Mouse (Mus musculus): ENCODE results near the gene Gpank1. TPM values are rescaled to one million over a fixed set of nuclear protein-coding genes. Genes with fewer than 3 reads are reported as not detected.
A peak's percentile ranks its signal among the peaks of the same experiment; 100 is the strongest.

Gpank1 gene
- polyA plus RNA-seq, 1 experiment from 2014 or later = 28.9 TPM

- H3K4me2 ChIP-seq (ENCODE audit: low read depth) = no peak within 1 kb of the TSS
- H3K4me3 ChIP-seq (ENCODE audit: low read depth, low read length) = no peak within 1 kb of the TSS
- WGBS = 81% methylated on average over 15 of the region's 15 CpGs
- no peaks in the 10 kb centered on the region for H3K27me3 ChIP-seq (ENCODE audit: control insufficient read depth, insufficient read depth, low read length)
- no peak for DNase-seq (ENCODE audit: low spot score)
- H3K9me3 ChIP-seq (ENCODE audit: control insufficient read depth, low read length) = no peaks in the 10 kb centered on the region
- no peak within 1 kb of the TSS for H3K27ac ChIP-seq (ENCODE audit: low read depth, low read length)
- H3K4me1 ChIP-seq (ENCODE audit: control insufficient read depth, insufficient read depth, low read length) = peaks cover 3% of the 10 kb centered on the region; the same call in 1 of the 2 replicates
- no peaks in the 10 kb centered on the region for H3K36me3 ChIP-seq (ENCODE audit: control insufficient read depth, insufficient read depth, low read length)
- H3K9ac ChIP-seq (ENCODE audit: low read length) = no peak within 1 kb of the TSS
- no peak for ATAC-seq (ENCODE audit: insufficient read depth, low FRiP score, low TSS enrichment)
These were observed 10.4 kb downstream of the Gpank1 start, which contains the start of gene Apom for GRCm38 (mm10) chr17:35131500-35132173. Apom (minus strand) TSS chr17:35132050.

GRCm38 (mm10) chr17:35132174-35132560 lies 10.9 kb downstream of the Gpank1 start:
- WGBS = 86% methylated on average over 3 of the region's 3 CpGs
- Histone ChIP-seq H3K27ac (ENCODE audit: low read depth, low read length) (no peak overlapping the region), H3K4me3 (ENCODE audit: low read depth, low read length) (no peak overlapping the region), H3K9ac (ENCODE audit: low read length) (no peak overlapping the region), H3K36me3 (ENCODE audit: control insufficient read depth, insufficient read depth, low read length) (no peaks in the 10 kb centered on the region), H3K27me3 (ENCODE audit: control insufficient read depth, insufficient read depth, low read length) (no peaks in the 10 kb centered on the region), H3K9me3 (ENCODE audit: control insufficient read depth, low read length) (no peaks in the 10 kb centered on the region), H3K4me2 (ENCODE audit: low read depth) (no peak overlapping the region), H3K4me1 (ENCODE audit: control insufficient read depth, insufficient read depth, low read length) (peaks cover 5% of the 10 kb centered on the region; the same call in 1 of the 2 replicates)
- no peak for DNase-seq (ENCODE audit: low spot score)
- no peak for ATAC-seq (ENCODE audit: insufficient read depth, low FRiP score, low TSS enrichment)

GRCm38 (mm10) chr17:35133517-35133916 lies 12.3 kb downstream of the Gpank1 start:
- ATAC-seq (ENCODE audit: insufficient read depth, low FRiP score, low TSS enrichment) = no peak
- WGBS = 94% methylated on average over 7 of the region's 7 CpGs
- H3K4me3 ChIP-seq (ENCODE audit: low read depth, low read length) = no peak overlapping the region

GRCm38 (mm10) chr17:35134801-35135590 lies 13.7 kb downstream of the Gpank1 start, which contains the start of gene Bag6:
Bag6 (plus strand) TSS chr17:35135178.
- Histone ChIP-seq H3K4me1 (ENCODE audit: control insufficient read depth, insufficient read depth, low read length) (peaks cover 9% of the 10 kb centered on the region; the same call in 1 of the 2 replicates), H3K4me2 (ENCODE audit: low read depth) (peak within 1 kb of the TSS; percentile 85), H3K9ac (ENCODE audit: low read length) (peak within 1 kb of the TSS; percentile 81), H3K4me3 (ENCODE audit: low read depth, low read length) (peak within 1 kb of the TSS; percentile 74), H3K27me3 (ENCODE audit: control insufficient read depth, insufficient read depth, low read length) (no peaks in the 10 kb centered on the region), H3K9me3 (ENCODE audit: control insufficient read depth, low read length) (no peaks in the 10 kb centered on the region), H3K27ac (ENCODE audit: low read depth, low read length) (peak within 1 kb of the TSS; percentile 90), H3K36me3 (ENCODE audit: control insufficient read depth, insufficient read depth, low read length) (peaks cover 13% of the 10 kb centered on the region)
- DNase-seq (ENCODE audit: low spot score) (peak; percentile 97), ATAC-seq (ENCODE audit: insufficient read depth, low FRiP score, low TSS enrichment) (peak; percentile 93)
- WGBS = under 1% methylated on average over 63 of the region's 66 CpGs

More at GRCm38 (mm10) chr17:35133517-35133916, 12.3 kb downstream of the Gpank1 start:
- peaks cover 2% of the 10 kb centered on the region; the same call in 1 of the 2 replicates for H3K36me3 ChIP-seq (ENCODE audit: control insufficient read depth, insufficient read depth, low read length)
- H3K27ac ChIP-seq (ENCODE audit: low read depth, low read length) = no peak overlapping the region
- no peaks in the 10 kb centered on the region for H3K9me3 ChIP-seq (ENCODE audit: control insufficient read depth, low read length)
- H3K4me2 ChIP-seq (ENCODE audit: low read depth) = no peak overlapping the region
- peaks cover 9% of the 10 kb centered on the region; the same call in 1 of the 2 replicates for H3K4me1 ChIP-seq (ENCODE audit: control insufficient read depth, insufficient read depth, low read length)
- DNase-seq (ENCODE audit: low spot score) = no peak
- no peaks in the 10 kb centered on the region for H3K27me3 ChIP-seq (ENCODE audit: control insufficient read depth, insufficient read depth, low read length)
- H3K9ac ChIP-seq (ENCODE audit: low read length) = no peak overlapping the region

- DNase-seq (ENCODE audit: low spot score) (no peak), ATAC-seq (ENCODE audit: insufficient read depth, low FRiP score, low TSS enrichment) (peak; percentile 54; the same call in 1 of the 2 replicates)
- 1% methylated on average over 35 of the region's 43 CpGs for WGBS
- Histone ChIP-seq H3K27me3 (ENCODE audit: control insufficient read depth, insufficient read depth, low read length) (no peaks in the 10 kb centered on the region), H3K9me3 (ENCODE audit: control insufficient read depth, low read length) (no peaks in the 10 kb centered on the region), H3K4me1 (ENCODE audit: control insufficient read depth, insufficient read depth, low read length) (peaks cover 9% of the 10 kb centered on the region; the same call in 1 of the 2 replicates), H3K27ac (ENCODE audit: low read depth, low read length) (peak overlapping the region; percentile 90), H3K4me2 (ENCODE audit: low read depth) (peak overlapping the region; percentile 85), H3K36me3 (ENCODE audit: control insufficient read depth, insufficient read depth, low read length) (peaks cover 20% of the 10 kb centered on the region), H3K9ac (ENCODE audit: low read length) (peak overlapping the region; percentile 81), H3K4me3 (ENCODE audit: low read depth, low read length) (peak overlapping the region; percentile 74)
These were observed 14.5 kb downstream of the Gpank1 start for GRCm38 (mm10) chr17:35135591-35136320.

GRCm38 (mm10) chr17:35139269-35139668 lies 18.0 kb downstream of the Gpank1 start:
- H3K4me2 ChIP-seq (ENCODE audit: low read depth) = no peak overlapping the region
- ATAC-seq (ENCODE audit: insufficient read depth, low FRiP score, low TSS enrichment) = no peak
- no peak overlapping the region for H3K9ac ChIP-seq (ENCODE audit: low read length)
- no peaks in the 10 kb centered on the region for H3K27me3 ChIP-seq (ENCODE audit: control insufficient read depth, insufficient read depth, low read length)
- H3K4me3 ChIP-seq (ENCODE audit: low read depth, low read length) = no peak overlapping the region
- peaks cover 49% of the 10 kb centered on the region for H3K36me3 ChIP-seq (ENCODE audit: control insufficient read depth, insufficient read depth, low read length)
- peaks cover 9% of the 10 kb centered on the region; the same call in 1 of the 2 replicates for H3K4me1 ChIP-seq (ENCODE audit: control insufficient read depth, insufficient read depth, low read length)
- WGBS = 98% methylated on average over 3 of the region's 3 CpGs
- H3K27ac ChIP-seq (ENCODE audit: low read depth, low read length) = no peak overlapping the region
- no peaks in the 10 kb centered on the region for H3K9me3 ChIP-seq (ENCODE audit: control insufficient read depth, low read length)
- DNase-seq (ENCODE audit: low spot score) = no peak

- Histone ChIP-seq H3K36me3 (ENCODE audit: control insufficient read depth, insufficient read depth, low read length) (peaks cover 61% of the 10 kb centered on the region), H3K4me3 (ENCODE audit: low read depth, low read length) (no peak overlapping the region; the same call in 1 of the 2 replicates), H3K4me2 (ENCODE audit: low read depth) (no peak overlapping the region; the same call in 1 of the 2 replicates), H3K27ac (ENCODE audit: low read depth, low read length) (no peak overlapping the region), H3K4me1 (ENCODE audit: control insufficient read depth, insufficient read depth, low read length) (peaks cover 9% of the 10 kb centered on the region; the same call in 1 of the 2 replicates), H3K9ac (ENCODE audit: low read length) (no peak overlapping the region), H3K9me3 (ENCODE audit: control insufficient read depth, low read length) (no peaks in the 10 kb centered on the region), H3K27me3 (ENCODE audit: control insufficient read depth, insufficient read depth, low read length) (no peaks in the 10 kb centered on the region)
- ATAC-seq (ENCODE audit: insufficient read depth, low FRiP score, low TSS enrichment) = no peak
- WGBS = 85% methylated on average over 16 of the region's 16 CpGs
- no peak for DNase-seq (ENCODE audit: low spot score)
These were observed 19.3 kb downstream of the Gpank1 start for GRCm38 (mm10) chr17:35140490-35140996.

GRCm38 (mm10) chr17:35141971-35142370 lies 20.7 kb downstream of the Gpank1 start:
- no peak overlapping the region for H3K27ac ChIP-seq (ENCODE audit: low read depth, low read length)
- peaks cover 68% of the 10 kb centered on the region for H3K36me3 ChIP-seq (ENCODE audit: control insufficient read depth, insufficient read depth, low read length)
- H3K4me3 ChIP-seq (ENCODE audit: low read depth, low read length) = no peak overlapping the region
- no peaks in the 10 kb centered on the region for H3K27me3 ChIP-seq (ENCODE audit: control insufficient read depth, insufficient read depth, low read length)
- ATAC-seq (ENCODE audit: insufficient read depth, low FRiP score, low TSS enrichment) (no peak), DNase-seq (ENCODE audit: low spot score) (no peak)
- H3K4me1 ChIP-seq (ENCODE audit: control insufficient read depth, insufficient read depth, low read length) = peaks cover 6% of the 10 kb centered on the region; the same call in 1 of the 2 replicates
- no peaks in the 10 kb centered on the region for H3K9me3 ChIP-seq (ENCODE audit: control insufficient read depth, low read length)
- WGBS = 93% methylated on average over 6 of the region's 6 CpGs
- H3K9ac ChIP-seq (ENCODE audit: low read length) = no peak overlapping the region
- no peak overlapping the region for H3K4me2 ChIP-seq (ENCODE audit: low read depth)
